Mouse (Mus musculus) erythroblast, embryonic 14.5 days (primary cell): ENCODE data around the gene Scnn1a.

Experiments used
- GATA1 ChIP-seq: IDR thresholded peaks from 2 replicates; pipeline ENCODE4 v1.6.1; 2012; ENCODE audit warnings: low read length, inconsistent platforms, mixed read lengths
- TAL1 ChIP-seq: IDR thresholded peaks from 3 replicates; pipeline ENCODE4 v1.6.1; 2012; ENCODE audit warnings: low read length, inconsistent platforms, mixed read lengths

DNA sequence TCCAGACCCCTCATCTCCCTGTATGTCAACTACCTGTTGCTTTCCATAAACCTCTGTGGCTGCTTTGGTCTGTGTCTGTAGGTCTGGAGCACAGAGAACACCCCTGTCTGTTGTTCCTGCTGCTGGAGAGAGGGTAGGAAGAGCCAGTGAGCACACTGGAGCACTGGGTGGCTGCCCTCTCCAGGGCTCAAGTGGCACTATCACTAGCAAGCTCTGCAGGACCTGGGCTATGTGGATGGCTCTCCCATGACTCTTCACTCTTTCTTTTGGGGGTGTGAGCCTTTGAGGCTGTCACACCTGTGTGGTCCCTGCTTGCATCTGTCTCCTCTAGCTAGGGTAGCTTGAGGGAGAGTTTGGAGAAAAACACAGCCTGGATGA, 551 bp upstream of the Scnn1a start:
- no peak for TF ChIP-seq GATA1
- no peak for TF ChIP-seq TAL1
